Mouse (Mus musculus): ENCODE measurements at regions not wholly inside any gene's neighbourhood (a gene's known extent, or its start where the extent isn't known, plus 50 kb on each side); places are given as distances from the start of the nearest gene placed in this dataset.
A peak's percentile ranks its signal among the peaks of the same experiment; 100 is the strongest.

DNA sequence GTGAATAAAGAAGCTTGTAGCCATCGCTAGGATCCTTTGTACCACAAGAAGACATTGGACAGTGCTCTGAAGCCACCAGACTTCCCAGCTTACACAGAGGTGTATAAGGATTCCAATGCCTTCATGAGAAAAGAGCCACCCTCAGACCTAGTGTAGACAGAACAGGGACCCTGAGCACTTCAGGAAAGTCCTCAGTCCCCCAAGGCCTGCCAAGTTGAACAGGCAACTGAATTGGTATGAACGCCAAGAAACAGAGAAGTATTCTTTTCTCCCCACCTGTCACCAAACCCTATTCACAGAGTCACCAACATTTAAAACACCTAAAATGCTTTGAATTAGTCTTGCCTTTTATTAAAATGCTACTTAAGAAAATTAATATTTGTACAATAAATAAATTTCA, 200.3 kb downstream of the Galc start:
- DNase-seq (no peak), ATAC-seq (peak; percentile 60)
- Histone ChIP-seq H3K4me2 (ENCODE audit: low read depth) (no peak overlapping the region), H3K27ac (ENCODE audit: low read depth, low read length) (no peak overlapping the region), H3K4me3 (ENCODE audit: low read depth, low read length) (no peak overlapping the region), H3K4me1 (ENCODE audit: insufficient read depth) (0 out of 2 replicates have a peak, but pooled peaks cover 5% of the 10 kb centered on the region), H3K9ac (no peak overlapping the region), H3K36me3 (ENCODE audit: insufficient read depth) (no peaks in the 10 kb centered on the region), H3K27me3 (ENCODE audit: insufficient read depth, low read length) (no peaks in the 10 kb centered on the region), H3K9me3 (ENCODE audit: low read length) (no peaks in the 10 kb centered on the region)
- no peak for TF ChIP-seq CTCF (IDR thresholded peaks at IDR 0.05; ENCODE audit: low read depth)
- WGBS, result 61% methylated on average over 2 of the region's 2 CpGs

DNA sequence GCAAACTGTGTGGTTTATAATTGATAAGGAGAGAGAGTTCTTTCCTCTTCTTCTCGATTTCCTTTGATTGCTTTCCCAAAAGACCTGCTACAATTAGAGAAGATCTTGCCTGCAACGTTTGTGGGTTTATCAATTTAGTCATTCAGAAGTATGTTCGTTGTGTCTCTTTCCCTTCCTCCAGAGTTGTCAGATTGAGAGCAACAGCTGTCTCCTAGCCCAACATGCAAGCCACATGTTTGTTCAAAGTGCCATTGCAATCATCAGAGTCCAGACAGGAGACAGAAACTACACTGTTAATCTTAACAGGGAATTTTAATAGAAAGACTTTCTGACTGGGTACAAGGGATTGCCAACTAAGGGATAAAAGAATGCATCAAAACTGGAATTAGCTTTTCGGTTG, 208.3 kb downstream of the Galc start:
- no peaks in the 10 kb centered on the region for H3K9me3 ChIP-seq (ENCODE audit: low read length)
- H3K9ac ChIP-seq, result no peak overlapping the region
- H3K4me1 ChIP-seq (ENCODE audit: insufficient read depth), result peaks cover 9% of the 10 kb centered on the region
- no peak overlapping the region for H3K4me2 ChIP-seq (ENCODE audit: low read depth)
- no peak for TF ChIP-seq CTCF (IDR thresholded peaks at IDR 0.05; ENCODE audit: low read depth)
- no peak for DNase-seq
- H3K4me3 ChIP-seq (ENCODE audit: low read depth, low read length), result no peak overlapping the region
- no peak overlapping the region for H3K27ac ChIP-seq (ENCODE audit: low read depth, low read length)
- WGBS, result 58% methylated on average over 4 of the region's 4 CpGs
- H3K27me3 ChIP-seq (ENCODE audit: insufficient read depth, low read length), result no peaks in the 10 kb centered on the region
- ATAC-seq, result no peak
- H3K36me3 ChIP-seq (ENCODE audit: insufficient read depth), result no peaks in the 10 kb centered on the region

DNA sequence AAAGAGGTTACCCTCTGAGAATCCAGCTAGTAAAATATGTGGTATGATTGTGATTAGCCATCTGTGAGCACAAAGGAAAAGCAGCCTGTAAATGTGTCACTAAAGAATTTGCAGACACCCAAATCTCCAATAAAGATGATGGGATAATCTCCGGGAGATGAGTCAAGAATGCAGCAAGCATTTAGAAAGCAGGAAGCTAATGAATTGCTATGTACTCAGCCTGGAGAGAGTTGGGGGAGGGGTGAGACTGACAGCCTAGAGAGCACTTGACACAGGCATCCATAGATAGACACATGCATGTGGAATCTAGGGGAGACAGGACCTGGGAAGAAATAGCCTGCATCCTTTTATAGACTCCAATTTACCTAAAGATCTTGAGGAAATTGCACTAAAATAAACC, 208.8 kb downstream of the Galc start:
- H3K27ac ChIP-seq (ENCODE audit: low read depth, low read length), result no peak overlapping the region
- H3K4me1 ChIP-seq (ENCODE audit: insufficient read depth), result peaks cover 9% of the 10 kb centered on the region
- no peak overlapping the region for H3K4me2 ChIP-seq (ENCODE audit: low read depth)
- H3K9me3 ChIP-seq (ENCODE audit: low read length), result no peaks in the 10 kb centered on the region
- no peak for ATAC-seq
- H3K27me3 ChIP-seq (ENCODE audit: insufficient read depth, low read length), result no peaks in the 10 kb centered on the region
- no peak overlapping the region for H3K9ac ChIP-seq
- TF ChIP-seq CTCF (IDR thresholded peaks at IDR 0.05; ENCODE audit: low read depth), result no peak
- H3K36me3 ChIP-seq (ENCODE audit: insufficient read depth), result no peaks in the 10 kb centered on the region
- no peak for DNase-seq
- no peak overlapping the region for H3K4me3 ChIP-seq (ENCODE audit: low read depth, low read length)
- 20% methylated on average over 1 of the region's 1 CpGs for WGBS

DNA sequence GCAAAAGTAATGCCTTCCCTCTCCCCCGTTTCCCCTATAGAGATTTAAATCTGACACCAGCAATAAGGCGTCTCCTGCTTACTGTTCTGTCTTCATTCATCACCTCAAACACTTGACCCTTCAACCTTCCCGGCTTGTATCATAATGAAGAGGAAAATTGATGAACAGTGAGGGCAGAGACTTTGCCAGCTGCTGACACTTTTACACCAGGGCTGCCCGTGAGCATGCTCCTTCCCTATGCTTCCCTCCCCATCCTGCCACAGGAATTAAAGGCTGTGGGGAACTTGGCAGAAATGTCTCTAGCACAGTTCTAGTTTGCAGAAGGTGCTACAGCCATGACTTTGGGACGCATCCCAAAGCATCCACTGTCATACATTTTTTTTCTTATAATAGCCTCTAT, 209.2 kb downstream of the Galc start:
- Histone ChIP-seq H3K4me1 (ENCODE audit: insufficient read depth) (peaks cover 9% of the 10 kb centered on the region), H3K27me3 (ENCODE audit: insufficient read depth, low read length) (no peaks in the 10 kb centered on the region), H3K9ac (no peak overlapping the region), H3K9me3 (ENCODE audit: low read length) (no peaks in the 10 kb centered on the region), H3K4me2 (ENCODE audit: low read depth) (no peak overlapping the region), H3K27ac (ENCODE audit: low read depth, low read length) (no peak overlapping the region), H3K4me3 (ENCODE audit: low read depth, low read length) (no peak overlapping the region), H3K36me3 (ENCODE audit: insufficient read depth) (no peaks in the 10 kb centered on the region)
- 39% methylated on average over 5 of the region's 5 CpGs for WGBS
- ATAC-seq (no peak), DNase-seq (no peak)
- TF ChIP-seq CTCF (IDR thresholded peaks at IDR 0.05; ENCODE audit: low read depth), result no peak

DNA sequence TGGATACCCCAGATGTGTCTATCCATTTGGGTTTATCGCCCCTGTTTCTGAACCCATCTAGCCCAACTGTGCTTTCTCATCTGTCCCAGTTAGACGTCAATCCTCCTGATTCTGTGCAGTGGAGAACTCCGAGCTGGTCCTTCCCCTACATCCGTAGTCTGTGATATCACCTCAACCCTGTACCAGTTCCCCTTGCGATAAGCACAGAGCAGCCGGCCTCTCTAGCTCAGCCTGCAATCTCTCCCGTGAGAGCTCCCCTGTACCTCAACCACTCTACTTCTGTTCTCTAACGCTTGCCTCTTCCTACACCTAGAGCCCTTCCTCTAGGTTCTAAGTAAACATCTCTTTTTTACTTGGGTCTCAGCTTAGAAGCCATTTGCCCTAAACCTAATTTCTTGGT, 211.5 kb downstream of the Galc start:
- no peak for TF ChIP-seq CTCF (IDR thresholded peaks at IDR 0.05; ENCODE audit: low read depth)
- H3K4me2 ChIP-seq (ENCODE audit: low read depth), result no peak overlapping the region
- H3K9ac ChIP-seq, result no peak overlapping the region
- H3K27me3 ChIP-seq (ENCODE audit: insufficient read depth, low read length), result no peaks in the 10 kb centered on the region
- no peak overlapping the region for H3K4me3 ChIP-seq (ENCODE audit: low read depth, low read length)
- no peaks in the 10 kb centered on the region for H3K36me3 ChIP-seq (ENCODE audit: insufficient read depth)
- ATAC-seq (no peak), DNase-seq (no peak)
- H3K4me1 ChIP-seq (ENCODE audit: insufficient read depth), result peaks cover 9% of the 10 kb centered on the region
- WGBS, result 83% methylated on average over 8 of the region's 8 CpGs
- no peaks in the 10 kb centered on the region for H3K9me3 ChIP-seq (ENCODE audit: low read length)
- H3K27ac ChIP-seq (ENCODE audit: low read depth, low read length), result no peak overlapping the region

DNA sequence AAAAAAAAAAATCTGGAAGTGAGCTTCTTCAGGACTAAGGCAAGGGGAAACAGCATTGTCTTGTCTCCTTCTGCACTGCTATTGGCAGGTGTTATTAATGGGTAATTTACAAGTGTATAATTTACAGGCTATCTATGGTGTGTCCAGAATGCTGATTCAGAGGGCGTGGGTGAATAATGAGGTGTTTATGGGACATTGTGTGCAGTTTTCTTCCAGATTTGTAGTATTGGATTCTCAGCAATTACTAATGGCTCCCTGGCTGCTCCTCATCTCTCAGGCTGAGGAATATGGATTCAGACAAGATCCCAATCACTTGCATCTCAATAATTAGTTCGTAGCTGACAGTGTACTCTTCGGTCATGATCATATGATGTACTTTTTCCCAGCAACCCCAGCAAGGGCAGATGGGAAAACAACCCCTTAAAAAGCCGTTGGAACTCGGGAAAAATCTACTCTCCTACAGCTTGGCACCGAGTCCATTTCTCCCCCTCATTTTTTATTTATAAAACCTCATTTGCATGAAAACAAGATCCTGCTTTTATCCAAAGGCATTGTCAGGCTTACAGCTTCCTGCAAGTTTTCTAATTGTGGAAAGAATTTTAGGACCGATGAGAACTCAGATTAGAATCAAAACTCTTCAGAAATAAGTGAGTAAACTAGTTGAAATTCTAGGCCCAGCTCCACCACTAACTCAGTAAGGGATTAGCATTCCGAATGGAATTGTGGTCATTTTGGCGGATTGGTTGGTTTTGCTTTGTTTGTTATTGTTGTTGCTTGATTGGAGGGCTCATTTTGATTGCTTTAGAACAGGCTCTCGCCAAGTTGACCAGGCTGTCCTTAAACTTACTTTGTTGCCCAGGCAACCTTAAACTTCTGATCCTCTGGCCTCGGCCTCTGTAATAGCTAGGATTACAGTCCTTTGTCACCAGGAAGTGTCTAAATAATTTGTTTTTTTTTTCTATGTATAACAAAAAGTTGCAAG, 212.5 kb downstream of the Galc start:
- peaks cover 9% of the 10 kb centered on the region for H3K4me1 ChIP-seq (ENCODE audit: insufficient read depth)
- 15% methylated on average over 11 of the region's 11 CpGs for WGBS
- peak; percentile 53; the same call in 1 of the 2 replicates for ATAC-seq

DNA sequence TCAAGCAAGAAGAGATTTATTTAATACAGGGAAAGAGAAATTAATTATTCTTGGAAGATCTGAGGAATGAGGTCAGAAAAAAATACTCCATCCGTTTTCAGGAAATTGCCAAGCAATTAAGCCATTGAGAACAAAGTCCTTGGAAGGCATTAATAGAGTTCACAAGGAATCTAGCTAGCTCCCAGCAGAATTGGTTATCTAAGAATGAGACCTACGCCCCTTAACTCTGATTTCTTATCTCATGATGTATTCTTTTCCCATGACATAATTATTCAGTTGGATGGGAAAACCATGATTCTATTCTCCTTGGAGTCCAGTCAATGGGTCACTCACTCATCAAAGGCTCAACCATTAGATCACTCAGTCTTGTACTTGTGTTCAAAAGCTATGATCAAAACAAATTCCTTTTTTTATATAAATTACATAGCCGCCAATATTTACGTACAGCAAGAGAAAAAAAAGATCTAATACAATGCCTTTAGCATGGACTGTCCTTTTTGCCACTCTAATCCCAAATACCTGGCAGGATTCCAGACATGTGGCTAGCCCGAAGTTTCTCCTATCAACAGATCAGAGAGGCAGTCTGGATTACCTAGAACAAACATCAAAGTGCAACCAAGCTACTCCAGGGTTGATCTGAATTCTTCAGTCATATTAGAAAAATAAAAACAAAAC, 213.3 kb downstream of the Galc start:
- H3K9ac ChIP-seq, result no peak overlapping the region
- TF ChIP-seq CTCF (IDR thresholded peaks at IDR 0.05; ENCODE audit: low read depth), result no peak
- DNase-seq (no peak), ATAC-seq (no peak)
- H3K27me3 ChIP-seq (ENCODE audit: insufficient read depth, low read length), result no peaks in the 10 kb centered on the region
- 30% methylated on average over 5 of the region's 5 CpGs for WGBS
- H3K4me3 ChIP-seq (ENCODE audit: low read depth, low read length), result no peak overlapping the region
- H3K36me3 ChIP-seq (ENCODE audit: insufficient read depth), result no peaks in the 10 kb centered on the region
- no peaks in the 10 kb centered on the region for H3K9me3 ChIP-seq (ENCODE audit: low read length)
- peaks cover 9% of the 10 kb centered on the region for H3K4me1 ChIP-seq (ENCODE audit: insufficient read depth)
- no peak overlapping the region for H3K27ac ChIP-seq (ENCODE audit: low read depth, low read length)
- no peak overlapping the region for H3K4me2 ChIP-seq (ENCODE audit: low read depth)

More for the DNA sequence above, 212.5 kb downstream of the Galc start:
- H3K27ac ChIP-seq (ENCODE audit: low read depth, low read length), result peak overlapping the region; percentile 41
- H3K36me3 ChIP-seq (ENCODE audit: insufficient read depth), result no peaks in the 10 kb centered on the region
- H3K9me3 ChIP-seq (ENCODE audit: low read length), result no peaks in the 10 kb centered on the region
- DNase-seq, result peak; percentile 59
- no peaks in the 10 kb centered on the region for H3K27me3 ChIP-seq (ENCODE audit: insufficient read depth, low read length)
- H3K9ac ChIP-seq, result no peak overlapping the region
- H3K4me2 ChIP-seq (ENCODE audit: low read depth), result no peak overlapping the region
- no peak for TF ChIP-seq CTCF (IDR thresholded peaks at IDR 0.05; ENCODE audit: low read depth)
- H3K4me3 ChIP-seq (ENCODE audit: low read depth, low read length), result no peak overlapping the region

All from forebrain, postnatal 0 days (tissue).